In the genomic region with DNA sequence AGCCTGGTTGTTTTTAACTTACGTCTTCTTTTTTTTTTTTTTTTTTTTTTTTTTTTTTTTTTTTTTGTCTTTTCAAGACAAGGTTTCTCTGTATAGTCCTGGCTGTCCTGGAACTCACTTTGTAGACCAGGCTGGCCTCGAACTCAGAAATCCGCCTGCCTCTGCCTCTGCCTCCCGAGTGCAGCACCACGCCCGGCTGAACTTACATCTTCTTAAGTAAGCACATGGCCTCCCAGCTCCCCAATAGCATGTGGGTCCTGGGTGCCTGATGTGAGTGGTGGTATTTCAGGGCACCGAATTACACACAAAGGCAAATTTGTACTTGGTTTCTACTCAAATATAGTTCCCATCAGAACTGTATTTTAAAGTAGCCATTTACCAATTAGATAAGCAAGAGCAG, we compare ENCODE assay signal across 1 mouse cellular context. TPM values are rescaled to one million over a fixed set of nuclear protein-coding genes. Genes with fewer than 3 reads are reported as not detected.
"Had no signal": no experiment of that assay in that cellular context is flagged by ENCODE, and none has a peak within 500 bp of the region (broad histone marks: within the 10 kb centered on the region; RNA-seq: fewer than 3 reads in every experiment).

No protein-coding gene starts in this region.

RNA-seq across cellular contexts. Expression of a gene that starts 30.3 kb away (rescaled TPM):
- polyA plus RNA-seq: stomach, embryonic 16.5 days had no signal
